Comparison of ENCODE assay signal across 9 mouse cellular contexts in the genomic region with DNA sequence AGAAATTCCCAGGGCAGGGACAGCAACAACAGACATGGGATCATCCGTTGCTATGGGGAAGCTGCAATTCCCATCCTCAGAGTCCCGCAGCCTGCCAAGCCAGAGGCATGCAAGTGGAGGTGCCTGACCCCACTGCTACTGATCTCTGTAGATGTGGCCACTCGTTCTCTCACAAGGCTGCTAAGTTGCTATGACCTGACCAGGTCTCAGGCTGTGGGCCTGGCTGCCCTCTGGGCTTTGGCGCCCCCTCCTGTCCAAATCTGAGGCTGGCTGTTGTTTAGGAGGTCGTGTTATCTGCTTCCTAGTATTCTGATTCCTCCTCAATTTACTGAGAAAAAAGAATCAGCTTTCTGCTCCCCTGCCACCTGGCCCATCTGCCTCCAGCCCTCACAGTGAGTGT. TPM values are rescaled to one million over a fixed set of nuclear protein-coding genes. Genes with fewer than 3 reads are reported as not detected.
DNase-seq lines count a peak whose midpoint lies in the region; ATAC-seq and TF ChIP-seq lines count a peak whose summit lies in the region.
"Had no signal": no experiment of that assay in that cellular context is flagged by ENCODE, and none has a peak within 500 bp of the region (broad histone marks: within the 10 kb centered on the region; RNA-seq: fewer than 3 reads in every experiment).

No protein-coding gene starts in this region.

- peak; percentile 62 for DNase-seq in ovary, postnatal 36 days (ENCODE audit: low spot score)
- DNase-seq in ovary, adult 18-20 months (ENCODE audit: low spot score), result no peak
- DNase-seq in embryonic facial prominence, embryonic 14.5 days (ENCODE audit: low spot score), result no peak
- peak; percentile 18 to 80 for DNase-seq in kidney, postnatal 36 days
- peak; percentile 7 to 19 for DNase-seq in thymus, adult 18-20 months

- peaks cover 18% of the 10 kb centered on the region for H3K4me1 ChIP-seq in bone marrow macrophage, adult 2 months (ENCODE audit: control insufficient read depth, insufficient read depth, low read length)
- H3K4me1 ChIP-seq in embryonic facial prominence, embryonic 14.5 days (ENCODE audit: control insufficient read depth, insufficient read depth, low read length), result no peaks in the 10 kb centered on the region
- H3K4me1 ChIP-seq in heart, embryonic 16.5 days (ENCODE audit: control insufficient read depth, insufficient read depth, low read length), result peaks cover 19% of the 10 kb centered on the region
- peaks cover 18% of the 10 kb centered on the region for H3K4me1 ChIP-seq in midbrain, embryonic 12.5 days

- 39% methylated on average over 5 of the region's 5 CpGs for WGBS in embryonic facial prominence, embryonic 14.5 days
- WGBS in heart, embryonic 16.5 days, result 31% methylated on average over 5 of the region's 5 CpGs
- 39% methylated on average over 5 of the region's 5 CpGs for WGBS in midbrain, embryonic 12.5 days

- peak; percentile 66; the same call in 1 of the 2 replicates for ATAC-seq in embryonic facial prominence, embryonic 14.5 days (ENCODE audit: low read depth)
- ATAC-seq in heart, embryonic 16.5 days (replicated peaks; ENCODE audit: extremely low read depth, insufficient read depth, low FRiP score), result peak; percentile 57
- ATAC-seq in midbrain, embryonic 12.5 days (ENCODE audit: low FRiP score, low read depth), result peak; percentile 56; the same call in 1 of the 2 replicates

- peak overlapping the region; percentile 31 for H3K27ac ChIP-seq in bone marrow macrophage, adult 2 months (ENCODE audit: insufficient read depth, low read depth, low read length)
- H3K27ac ChIP-seq in embryonic facial prominence, embryonic 14.5 days (replicated peaks; ENCODE audit: low read depth, low read length), result no peak overlapping the region
- no peak overlapping the region for H3K27ac ChIP-seq in heart, embryonic 16.5 days (ENCODE audit: low read length)
- H3K27ac ChIP-seq in midbrain, embryonic 12.5 days (replicated peaks), result peak overlapping the region; percentile 54; the same call in 1 of the 2 replicates

- H3K36me3 ChIP-seq in embryonic facial prominence, embryonic 14.5 days (ENCODE audit: control insufficient read depth, insufficient read depth, low read length), result no peaks in the 10 kb centered on the region
- H3K36me3 ChIP-seq in heart, embryonic 16.5 days (ENCODE audit: control insufficient read depth, insufficient read depth), result no peaks in the 10 kb centered on the region
- H3K36me3 ChIP-seq in midbrain, embryonic 12.5 days, result no peaks in the 10 kb centered on the region

- no peak for TF ChIP-seq POLR2A in bone marrow macrophage, adult 2 months (IDR thresholded peaks at IDR 0.05; ENCODE audit: borderline replicate concordance, low read depth, low read length)

- TF ChIP-seq CTCF in bone marrow macrophage, adult 2 months (IDR thresholded peaks at IDR 0.05; ENCODE audit: low read depth, low read length), result peak; percentile 83

- no peak overlapping the region for H3K4me2 ChIP-seq in embryonic facial prominence, embryonic 14.5 days (ENCODE audit: low read depth, low read length)
- H3K4me2 ChIP-seq in heart, embryonic 16.5 days (ENCODE audit: low read depth, low read length), result no peak overlapping the region
- H3K4me2 ChIP-seq in midbrain, embryonic 12.5 days (replicated peaks), result no peak overlapping the region

- H3K27me3 ChIP-seq in embryonic facial prominence, embryonic 14.5 days (replicated peaks; ENCODE audit: control insufficient read depth, insufficient read depth, low read length), result no peaks in the 10 kb centered on the region
- H3K27me3 ChIP-seq in heart, embryonic 16.5 days (ENCODE audit: control insufficient read depth, insufficient read depth, low read length), result no peaks in the 10 kb centered on the region
- no peaks in the 10 kb centered on the region for H3K27me3 ChIP-seq in midbrain, embryonic 12.5 days

- no peak overlapping the region for H3K4me3 ChIP-seq in bone marrow macrophage, adult 2 months (ENCODE audit: insufficient read depth, low read length)
- no peak overlapping the region for H3K4me3 ChIP-seq in embryonic facial prominence, embryonic 14.5 days (ENCODE audit: low read depth, low read length)
- no peak overlapping the region for H3K4me3 ChIP-seq in heart, embryonic 16.5 days (ENCODE audit: low read length)
- H3K4me3 ChIP-seq in midbrain, embryonic 12.5 days, result no peak overlapping the region
- H3K4me3 ChIP-seq: erythroblast, embryonic 14.5 days had no signal

- no peak overlapping the region for H3K9ac ChIP-seq in embryonic facial prominence, embryonic 14.5 days (ENCODE audit: low read depth, low read length)
- H3K9ac ChIP-seq in heart, embryonic 16.5 days (ENCODE audit: low read length), result no peak overlapping the region
- no peak overlapping the region for H3K9ac ChIP-seq in midbrain, embryonic 12.5 days (replicated peaks)

- H3K9me3 ChIP-seq in embryonic facial prominence, embryonic 14.5 days (ENCODE audit: control insufficient read depth, low read length), result no peaks in the 10 kb centered on the region
- H3K9me3 ChIP-seq in heart, embryonic 16.5 days (replicated peaks; ENCODE audit: control insufficient read depth, low read length), result no peaks in the 10 kb centered on the region
- H3K9me3 ChIP-seq in midbrain, embryonic 12.5 days, result no peaks in the 10 kb centered on the region

RNA-seq across cellular contexts. Expression of a gene that starts 29.4 kb away (rescaled TPM):
- 14.5 and 15.9 TPM in 2 replicates for polyA plus RNA-seq in bone marrow macrophage, adult 2 months (2012; ENCODE audit: insufficient read depth, insufficient read length, missing spikeins)
- 16.0 and 16.1 TPM in 2 replicates for polyA plus RNA-seq in embryonic facial prominence, embryonic 14.5 days (2014; fragmentation: Nextera tagmentation; extraction: Ambion mirVana)
- polyA plus RNA-seq in heart, embryonic 16.5 days (2015; fragmentation: Nextera tagmentation; extraction: Ambion mirVana), result 11.4 and 11.5 TPM in 2 replicates
- 19.2 and 20.6 TPM in 2 replicates for polyA plus RNA-seq in midbrain, embryonic 12.5 days (2016; fragmentation: Nextera tagmentation; extraction: Ambion mirVana)

Comparison
In these comparisons a context has a peak if more than half of its experiments do, and no peak if none do; other contexts are left out.
1. DNase-seq: peak in ovary, postnatal 36 days (single experiment), kidney, postnatal 36 days (2 of 2) and thymus, adult 18-20 months (2 of 2); none in ovary, adult 18-20 months (single experiment) and embryonic facial prominence, embryonic 14.5 days (single experiment).
2. H3K27ac ChIP-seq: peak in bone marrow macrophage, adult 2 months (single experiment) and midbrain, embryonic 12.5 days (single experiment); none in embryonic facial prominence, embryonic 14.5 days (single experiment) and heart, embryonic 16.5 days (single experiment).
3. Peak in every context shown above with its lines, with median percentiles within 50 percentile points of each other: ATAC-seq.